Mouse (Mus musculus): ENCODE data around the gene Znrd1as.

- TF ChIP-seq CTCF (IDR thresholded peaks at IDR 0.05; ENCODE audit: borderline replicate concordance, insufficient read depth, low read depth, low read length) (no peak), POLR2A (IDR thresholded peaks at IDR 0.05; ENCODE audit: borderline replicate concordance, insufficient read depth, low read length) (no peak)
Observed at GRCm38 (mm10) chr17:36927496-36928120, 30.8 kb upstream of the Znrd1as start.

Measured in cerebellum, adult 2 months (tissue).